Mouse (Mus musculus) liver, postnatal 0 days (tissue): ENCODE measurements around the gene Camkk1. TPM values are rescaled to one million over a fixed set of nuclear protein-coding genes. Genes with fewer than 3 reads are reported as not detected.
A peak's percentile ranks its signal among the peaks of the same experiment; 100 is the strongest.

Experiments
- ATAC-seq: fragments of 200-750 bp; cut with Nextera tagmentation; 2 replicates; pipeline ENCODE4 v1.8.0; 2017; ENCODE audit warnings: mild to moderate bottlenecking, moderate library complexity
- DNase-seq: peaks from one replicate; pipeline ENCODE4 v3.0.0-alpha.2; 2016
- H3K27ac ChIP-seq: fragments of 300-500 bp; sonication (generic); 2 replicates; pipeline ENCODE4 v1.5.1; 2014; ENCODE audit warnings: antibody characterized with exemption, moderate library complexity, mild to moderate bottlenecking, low read depth
- H3K27me3 ChIP-seq: fragments of 300-500 bp; sonication (generic); 2 replicates; pipeline ENCODE4 v1.6.1; 2014; ENCODE audit warnings: low read length, control low read depth, mixed read lengths; ENCODE audit not compliant: insufficient read depth
- H3K36me3 ChIP-seq: fragments of 300-500 bp; sonication (generic); replicated peaks from 2 replicates; pipeline ENCODE4 v1.6.1; 2014; ENCODE audit warnings: mild to moderate bottlenecking, control low read depth, low read length, moderate library complexity, mixed read lengths; ENCODE audit not compliant: insufficient read depth
- H3K4me1 ChIP-seq: fragments of 300-500 bp; sonication (generic); 2 replicates; pipeline ENCODE4 v1.6.1; 2014; ENCODE audit warnings: antibody characterized with exemption, mild to moderate bottlenecking, control low read depth; ENCODE audit not compliant: insufficient read depth
- H3K4me2 ChIP-seq: fragments of 300-500 bp; sonication (generic); 2 replicates; pipeline ENCODE4 v1.6.1; 2014; ENCODE audit warnings: low read depth, mild to moderate bottlenecking, low read length, moderate library complexity, mixed read lengths
- H3K4me3 ChIP-seq: fragments of 300-500 bp; sonication (generic); 2 replicates; pipeline ENCODE4 v1.5.1; 2014; ENCODE audit warnings: low read depth, low read length
- H3K9ac ChIP-seq: fragments of 300-500 bp; sonication (generic); replicated peaks from 2 replicates; pipeline ENCODE4 v1.6.1; 2014; ENCODE audit warnings: mild to moderate bottlenecking, moderate library complexity
- H3K9me3 ChIP-seq: fragments of 300-500 bp; sonication (generic); 2 replicates; pipeline ENCODE4 v1.6.1; 2016; ENCODE audit warnings: mild to moderate bottlenecking, control low read depth, low read length, mixed read lengths
- CTCF ChIP-seq: sonication (generic); IDR thresholded peaks from 2 replicates; pipeline ENCODE4 v1.5.1; 2016; ENCODE audit warnings: antibody characterized with exemption, low read depth
- EP300 ChIP-seq: IDR thresholded peaks from 2 replicates; pipeline ENCODE4 v1.6.1; 2016; ENCODE audit warnings: antibody characterized with exemption, low read depth, mild to moderate bottlenecking
- WGBS: fragments of 180-500 bp; shearing (Covaris S2); extraction: QIAGEN DNeasy Blood & Tissue Kit; methylation state at CpG from one replicate; pipeline ENCODE4 v1.1.7; 2014; ENCODE audit not compliant: insufficient replicate concordance; 5-methylcytosine and 5-hydroxymethylcytosine counted together
- polyA plus RNA-seq: library from polyadenylated mRNA; unstranded; fragments of >200 nt; fragmentation: Nextera tagmentation; extraction: Ambion mirVana; gene quantifications from 2 replicates; pipeline ENCODE4 v1.2.1, GENCODE M21; 2015

Gene Camkk1
- polyA plus RNA-seq, 1 experiment from 2014 or later, result 0.78 TPM

DNA sequence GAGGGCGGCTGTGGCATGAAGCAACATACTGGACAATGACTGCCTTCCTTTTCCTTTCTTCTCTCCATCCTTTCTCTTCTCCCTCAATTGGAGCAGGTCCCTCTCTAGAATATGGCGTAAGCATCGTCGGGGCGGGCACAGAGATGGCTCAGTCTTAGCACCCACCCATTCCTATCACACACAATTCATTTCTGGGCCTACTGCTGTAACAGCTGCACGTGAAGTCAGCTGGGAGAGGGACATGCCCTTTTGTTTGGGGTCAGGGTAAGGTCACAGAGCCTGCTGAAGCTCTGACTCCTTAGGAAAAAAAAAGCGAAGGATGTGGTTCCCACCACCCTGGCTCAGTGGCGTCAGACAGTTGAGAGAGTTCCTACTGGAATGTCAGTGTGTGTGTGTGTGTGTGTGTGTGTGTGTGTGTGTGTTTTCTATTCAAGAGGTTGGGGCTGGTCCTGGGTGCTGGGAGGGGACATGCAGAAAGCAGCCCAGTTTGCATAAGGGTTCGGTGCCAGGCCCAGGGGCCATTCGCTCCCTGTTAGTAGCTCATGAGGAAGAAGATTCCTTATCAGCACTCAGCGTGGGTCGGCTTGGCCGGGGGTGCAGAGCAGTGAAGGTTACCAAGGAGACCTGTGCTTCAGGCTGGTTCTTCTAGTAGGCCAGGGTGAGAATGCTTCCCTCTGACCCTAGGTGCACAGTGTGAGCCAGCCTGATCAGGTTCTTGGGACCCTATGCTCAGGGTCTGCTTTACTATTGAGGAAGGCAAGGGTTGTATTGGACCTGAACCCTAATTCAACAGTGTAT is 21.1 kb upstream of the Camkk1 start:
- H3K27me3 ChIP-seq, result no peaks in the 10 kb centered on the region
- H3K9ac ChIP-seq, result no peak overlapping the region
- TF ChIP-seq EP300 (no peak), CTCF (no peak)
- no peak for ATAC-seq
- no peak overlapping the region for H3K27ac ChIP-seq
- H3K4me1 ChIP-seq, result peaks cover 15% of the 10 kb centered on the region
- no peak for DNase-seq
- H3K36me3 ChIP-seq, result no peaks in the 10 kb centered on the region
- no peak overlapping the region for H3K4me3 ChIP-seq
- H3K9me3 ChIP-seq, result no peaks in the 10 kb centered on the region
- WGBS, result 45% methylated on average over 13 of the region's 13 CpGs
- no peak overlapping the region for H3K4me2 ChIP-seq

DNA sequence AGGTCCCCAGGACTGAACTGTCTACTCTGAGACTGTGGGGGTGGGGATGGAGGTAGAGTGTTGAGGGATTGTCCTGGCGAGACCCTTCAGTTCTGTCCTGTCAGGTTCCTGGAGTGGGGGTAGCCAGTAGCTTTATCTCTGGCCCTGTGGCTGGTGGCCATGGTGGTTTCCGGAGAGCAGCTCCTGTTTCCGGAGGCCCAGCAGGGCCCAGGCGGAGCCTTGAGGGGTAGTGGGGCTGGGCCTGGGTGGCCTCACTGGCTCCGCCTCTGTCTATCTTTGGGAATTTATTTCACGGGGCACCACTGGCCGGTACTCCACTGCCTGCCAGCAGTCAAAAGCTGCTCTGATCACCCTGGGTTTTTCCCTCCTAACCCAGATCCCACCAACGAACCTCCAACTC is 20.0 kb upstream of the Camkk1 start, which contains the start of gene P2rx1:
TSS of gene P2rx1 (plus strand) at position 333 of the 400 bp plus-strand sequence.
- no peaks in the 10 kb centered on the region for H3K27me3 ChIP-seq

DNA sequence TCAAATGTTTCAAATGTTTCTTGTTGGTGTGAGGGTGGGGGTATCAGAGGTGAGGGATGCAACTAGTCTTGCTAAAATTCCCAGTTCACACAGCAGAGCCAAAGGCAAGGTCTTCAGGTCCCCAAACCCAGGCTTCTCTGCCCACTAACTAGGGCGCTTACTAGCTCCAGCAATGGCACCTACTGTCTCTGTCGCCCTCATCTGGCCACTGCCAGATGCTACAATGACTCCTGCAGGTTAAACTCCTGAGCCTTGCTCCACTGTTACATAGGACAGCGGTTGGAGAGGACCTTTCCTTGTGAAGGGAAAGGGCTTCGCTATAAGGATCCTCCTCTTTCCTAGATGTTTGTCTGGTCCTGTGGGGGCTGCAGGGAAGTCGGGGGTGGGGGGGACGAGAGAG is 17.8 kb upstream of the Camkk1 start:
- peaks cover 15% of the 10 kb centered on the region for H3K4me1 ChIP-seq
- DNase-seq (peak; percentile 77), ATAC-seq (no peak)
- no peak overlapping the region for H3K9ac ChIP-seq
- no peaks in the 10 kb centered on the region for H3K36me3 ChIP-seq
- TF ChIP-seq EP300 (no peak), CTCF (peak; percentile 94)
- H3K27ac ChIP-seq, result no peak overlapping the region
- 11% methylated on average over 6 of the region's 6 CpGs for WGBS
- no peak overlapping the region for H3K4me3 ChIP-seq
- peak overlapping the region; percentile 54; the same call in 1 of the 2 replicates for H3K4me2 ChIP-seq
- no peaks in the 10 kb centered on the region for H3K27me3 ChIP-seq
- H3K9me3 ChIP-seq, result no peaks in the 10 kb centered on the region

More for the DNA sequence above, 20.0 kb upstream of the Camkk1 start, which contains the start of gene P2rx1:
- Histone ChIP-seq H3K4me3 (peak within 1 kb of the TSS; percentile 14), H3K4me1 (peaks cover 15% of the 10 kb centered on the region), H3K4me2 (peak within 1 kb of the TSS; percentile 54), H3K36me3 (no peaks in the 10 kb centered on the region), H3K27ac (peak within 1 kb of the TSS; percentile 26; the same call in 1 of the 2 replicates), H3K9me3 (no peaks in the 10 kb centered on the region), H3K9ac (no peak within 1 kb of the TSS; the same call in 1 of the 2 replicates)
- peak; percentile 54 for DNase-seq
- WGBS, result 15% methylated on average over 8 of the region's 8 CpGs
- peak; percentile 71 for ATAC-seq
- peak; percentile 28 for TF ChIP-seq CTCF
- TF ChIP-seq EP300, result no peak

DNA sequence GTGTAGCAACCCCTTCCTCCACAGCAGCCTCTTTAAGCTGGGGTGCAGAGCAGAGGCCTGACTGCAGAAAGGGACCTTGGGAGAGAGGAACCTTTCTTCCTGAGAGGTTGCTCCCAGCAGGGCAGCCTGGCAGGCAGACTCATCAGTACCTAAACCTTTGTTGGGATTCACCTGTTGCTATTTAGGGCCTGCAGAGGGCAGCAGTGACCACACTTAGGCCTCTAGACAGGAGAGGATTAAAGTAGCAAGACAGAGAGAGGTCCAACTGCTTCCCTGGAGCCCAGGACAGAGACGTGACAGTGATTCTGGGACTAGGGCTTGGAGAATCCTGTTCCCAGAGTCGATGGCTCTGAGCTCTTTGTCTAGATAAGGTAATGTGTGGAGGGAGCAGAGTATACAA is 12.4 kb upstream of the Camkk1 start:
- H3K4me2 ChIP-seq, result no peak overlapping the region
- H3K9ac ChIP-seq, result no peak overlapping the region
- H3K4me3 ChIP-seq, result no peak overlapping the region
- H3K9me3 ChIP-seq, result no peaks in the 10 kb centered on the region
- 12% methylated on average over 2 of the region's 2 CpGs for WGBS
- TF ChIP-seq EP300 (no peak), CTCF (peak; percentile 90)
- DNase-seq (peak; percentile 50), ATAC-seq (peak; percentile 70)
- no peaks in the 10 kb centered on the region for H3K27me3 ChIP-seq
- H3K4me1 ChIP-seq, result no peaks in the 10 kb centered on the region
- no peak overlapping the region for H3K27ac ChIP-seq
- no peaks in the 10 kb centered on the region for H3K36me3 ChIP-seq

DNA sequence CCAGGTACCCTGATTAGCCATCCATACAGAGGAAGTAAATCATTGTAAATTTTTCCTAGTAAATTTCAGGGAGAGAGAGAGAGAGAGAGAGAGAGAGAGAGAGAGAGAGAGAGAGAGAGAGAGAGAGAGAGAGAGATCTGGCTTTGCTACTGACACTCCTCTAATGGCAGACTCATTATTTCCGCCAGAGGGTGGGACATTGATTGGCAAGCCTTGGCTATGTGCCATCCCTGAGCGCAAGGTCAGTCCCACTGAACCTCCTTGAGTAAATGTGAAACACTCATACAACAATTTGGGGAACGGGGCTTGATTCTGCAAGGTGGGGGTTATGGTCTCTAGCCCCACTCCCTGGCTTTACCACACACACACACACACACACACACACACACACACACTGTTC is 11.7 kb upstream of the Camkk1 start:
- DNase-seq (no peak), ATAC-seq (no peak)
- no peak for TF ChIP-seq EP300
- no peak for TF ChIP-seq CTCF
- Histone ChIP-seq H3K27ac (no peak overlapping the region), H3K9me3 (no peaks in the 10 kb centered on the region), H3K36me3 (no peaks in the 10 kb centered on the region), H3K9ac (no peak overlapping the region), H3K4me2 (no peak overlapping the region), H3K4me3 (no peak overlapping the region), H3K27me3 (no peaks in the 10 kb centered on the region), H3K4me1 (no peaks in the 10 kb centered on the region)
- WGBS, result 60% methylated on average over 3 of the region's 3 CpGs

DNA sequence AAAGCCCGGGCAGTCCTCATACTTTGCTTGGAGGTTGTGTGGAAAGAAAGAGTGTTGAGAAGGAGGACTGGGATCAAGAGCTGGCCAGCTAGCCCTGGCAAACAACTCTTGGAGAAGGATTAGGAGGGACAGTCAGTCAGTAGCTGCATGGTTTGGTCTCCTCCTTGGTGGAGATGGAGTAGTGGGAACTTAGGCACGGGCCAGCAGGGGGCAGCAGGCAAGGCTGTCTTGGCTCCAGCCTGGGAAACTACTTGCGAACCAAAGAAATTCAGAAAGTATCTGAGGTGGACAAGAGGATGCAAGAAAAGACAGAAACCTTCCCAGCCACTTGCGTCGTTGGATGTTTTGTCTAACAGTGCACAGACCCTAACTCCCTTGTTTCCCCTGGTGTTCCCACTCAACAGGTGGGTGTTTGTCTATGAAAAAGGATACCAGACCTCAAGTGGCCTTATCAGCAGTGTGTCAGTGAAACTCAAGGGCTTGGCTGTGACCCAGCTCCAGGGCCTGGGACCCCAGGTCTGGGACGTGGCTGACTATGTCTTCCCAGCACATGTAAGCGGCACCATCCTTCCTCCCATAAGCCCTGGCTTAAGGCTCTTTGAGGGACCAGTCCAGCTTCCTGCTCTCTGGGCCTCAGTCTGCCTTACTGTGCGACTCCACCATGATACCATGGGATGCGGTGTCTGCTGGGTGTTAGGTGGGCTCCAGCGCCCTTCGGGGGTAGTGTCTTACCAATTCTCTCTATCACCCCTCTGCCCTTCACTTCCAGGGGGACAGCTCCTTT is 10.9 kb upstream of the Camkk1 start:
- no peaks in the 10 kb centered on the region for H3K4me1 ChIP-seq
- no peak overlapping the region for H3K4me3 ChIP-seq
- H3K36me3 ChIP-seq, result no peaks in the 10 kb centered on the region
- WGBS, result 59% methylated on average over 11 of the region's 11 CpGs
- no peaks in the 10 kb centered on the region for H3K9me3 ChIP-seq
- H3K4me2 ChIP-seq, result no peak overlapping the region
- no peak for ATAC-seq
- H3K27me3 ChIP-seq, result no peaks in the 10 kb centered on the region
- H3K9ac ChIP-seq, result no peak overlapping the region
- H3K27ac ChIP-seq, result no peak overlapping the region
- no peak for TF ChIP-seq EP300
- TF ChIP-seq CTCF, result peak; percentile 81
- peak; percentile 57 for DNase-seq
